Mouse (Mus musculus) testis, adult 2 months (tissue): ENCODE data around the gene Cd68.

Source experiments
- CTCF ChIP-seq: fragments of 200-500 bp; IDR thresholded peaks from 2 replicates; pipeline ENCODE4 v1.5.1; 2012; ENCODE audit warnings: low read depth, mild to moderate bottlenecking, inconsistent platforms, low read length, moderate library complexity; ENCODE audit not compliant: control insufficient read depth, insufficient read depth, insufficient replicate concordance
- POLR2A ChIP-seq: fragments of 200-500 bp; IDR thresholded peaks from 2 replicates; pipeline ENCODE4 v1.6.1; 2012; ENCODE audit warnings: low read depth, mild to moderate bottlenecking, inconsistent platforms, low read length, moderate library complexity; ENCODE audit not compliant: control insufficient read depth

- TF ChIP-seq POLR2A (no peak), CTCF (no peak)
Observed at GRCm38 (mm10) chr11:69707480-69707847, 41.5 kb upstream of the Cd68 start.
